Mouse (Mus musculus): ENCODE measurements around the gene Map1b. TPM values are rescaled to one million over a fixed set of nuclear protein-coding genes. Genes with fewer than 3 reads are reported as not detected.

Gene Map1b
- polyA plus RNA-seq, 1 experiment: not detected

DNA sequence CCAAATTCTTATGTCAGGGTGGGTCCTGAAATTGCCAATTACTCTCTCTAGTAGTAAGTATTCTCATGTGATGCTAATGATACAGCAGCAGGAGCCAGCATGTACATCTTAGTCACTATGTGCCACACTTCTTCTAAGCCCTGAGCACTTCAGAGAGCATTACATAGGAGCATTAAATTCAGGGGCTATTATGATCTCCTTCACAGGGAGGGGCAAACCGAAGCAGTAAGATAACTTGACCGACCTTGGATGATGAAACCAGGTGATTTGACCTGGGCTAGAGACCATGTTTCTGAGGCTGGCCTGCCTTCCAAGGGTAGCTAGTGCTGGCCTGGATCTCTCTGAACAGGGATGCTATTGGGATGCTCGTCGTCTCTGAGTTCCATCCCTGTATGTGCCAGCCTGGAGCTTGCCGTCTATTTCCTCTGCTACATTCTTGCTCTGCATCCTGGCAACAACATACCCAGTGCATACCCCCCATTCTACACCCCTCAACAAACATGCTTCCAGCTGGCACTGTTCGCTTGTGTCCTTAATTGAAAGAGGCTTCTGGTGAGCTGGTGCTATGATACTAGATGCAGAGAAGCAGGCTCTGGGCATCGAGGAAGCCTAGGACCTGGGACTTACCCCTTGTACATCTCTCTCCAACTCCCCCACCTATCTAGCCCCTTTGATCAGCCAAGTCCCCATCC, 72.7 kb downstream of the Map1b start:
- Histone ChIP-seq H3K9me3 (peaks cover 7% of the 10 kb centered on the region), H3K27me3 (replicated peaks) (peaks cover 34% of the 10 kb centered on the region), H3K4me1 (peaks cover 7% of the 10 kb centered on the region), H3K36me3 (replicated peaks; ENCODE audit: low read length) (no peaks in the 10 kb centered on the region), H3K4me3 (replicated peaks) (no peak overlapping the region)
- TF ChIP-seq FLI1 (IDR thresholded peaks at IDR 0.05; ENCODE audit: low read length) (no peak), GATA1 (IDR thresholded peaks at IDR 0.05; ENCODE audit: borderline replicate concordance, low read length) (no peak)

DNA sequence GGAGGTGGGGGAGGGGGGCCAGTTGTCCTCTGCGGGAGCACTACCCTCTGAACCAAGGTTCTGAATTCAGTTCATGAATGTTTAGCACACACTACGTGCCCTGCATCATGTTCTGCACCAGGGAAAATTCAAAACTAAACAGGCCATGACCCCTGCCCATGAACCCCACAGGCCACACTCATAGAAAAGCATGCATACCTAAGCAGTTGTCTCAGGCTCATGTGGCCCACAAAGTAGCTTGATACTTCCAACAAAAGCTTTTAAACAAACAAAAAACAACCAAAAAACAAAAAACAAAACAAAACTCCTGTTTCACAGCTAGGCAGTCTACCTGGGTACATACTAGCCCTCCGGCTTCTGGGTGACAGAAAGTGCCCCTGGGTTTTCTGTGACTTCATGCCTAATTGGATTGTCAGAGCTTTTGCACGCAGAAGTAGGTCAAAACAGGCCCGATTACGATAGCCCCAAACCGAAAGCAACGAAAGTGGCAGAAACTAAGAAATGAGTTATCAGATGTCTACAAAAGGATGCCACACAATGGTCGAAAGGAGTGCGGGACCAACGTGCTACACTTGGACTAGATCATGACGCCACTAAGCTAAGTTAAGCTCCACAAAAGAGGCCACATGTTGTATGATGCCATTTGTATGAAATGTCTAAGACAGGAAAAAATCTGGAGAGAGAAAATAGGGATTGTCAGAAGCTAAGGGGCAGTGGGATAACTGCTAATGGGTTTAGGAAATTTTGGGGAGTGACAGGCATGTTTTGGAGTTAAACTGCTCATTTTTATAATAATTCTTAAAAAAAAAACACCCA, 73.7 kb downstream of the Map1b start:
- peaks cover 34% of the 10 kb centered on the region for H3K27me3 ChIP-seq (replicated peaks)
- H3K4me1 ChIP-seq: peaks cover 7% of the 10 kb centered on the region
- no peaks in the 10 kb centered on the region for H3K36me3 ChIP-seq (replicated peaks; ENCODE audit: low read length)
- no peak for TF ChIP-seq GATA1 (IDR thresholded peaks at IDR 0.05; ENCODE audit: borderline replicate concordance, low read length)
- no peak for TF ChIP-seq FLI1 (IDR thresholded peaks at IDR 0.05; ENCODE audit: low read length)
- H3K4me3 ChIP-seq (replicated peaks): no peak overlapping the region
- peaks cover 7% of the 10 kb centered on the region for H3K9me3 ChIP-seq

DNA sequence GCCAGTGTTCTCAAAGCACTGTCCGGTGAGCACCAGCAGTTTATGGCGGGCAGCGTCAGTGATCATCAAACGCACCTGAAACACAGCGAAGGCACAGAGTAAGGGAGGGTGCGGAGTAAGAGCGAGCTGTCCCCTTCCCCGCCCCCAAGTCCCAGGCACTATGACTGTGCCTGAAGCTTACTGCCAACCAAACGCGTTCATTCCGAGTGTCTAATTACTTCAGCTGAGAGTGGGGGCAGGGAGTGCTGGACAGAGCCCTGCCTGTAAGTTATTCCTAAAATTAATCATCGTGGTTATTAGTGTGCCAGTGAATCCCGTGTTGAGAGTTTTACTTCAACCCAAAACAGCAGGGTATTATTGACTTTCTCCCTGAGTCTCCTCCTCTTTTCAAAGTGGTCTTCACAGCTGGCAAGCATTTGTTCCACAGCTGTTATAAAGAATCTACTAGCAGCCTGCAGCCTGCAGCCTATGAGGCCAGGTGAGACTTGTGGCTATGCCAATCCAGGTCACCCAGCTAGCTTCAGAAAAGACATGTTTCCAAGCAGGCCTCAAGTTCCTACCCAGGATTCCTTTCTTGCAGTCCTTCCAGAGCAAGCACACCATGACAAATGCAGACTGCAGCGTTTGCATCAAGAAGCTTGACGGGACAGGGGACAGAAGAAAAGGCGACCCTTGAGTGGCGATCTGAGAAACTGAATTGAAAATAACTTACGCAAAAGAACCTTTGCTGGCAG, 74.5 kb downstream of the Map1b start:
- peaks cover under 1% of the 10 kb centered on the region; the same call in 1 of the 2 replicates for H3K9me3 ChIP-seq
- H3K4me1 ChIP-seq: peaks cover 7% of the 10 kb centered on the region
- TF ChIP-seq GATA1 (IDR thresholded peaks at IDR 0.05; ENCODE audit: borderline replicate concordance, low read length) (no peak), FLI1 (IDR thresholded peaks at IDR 0.05; ENCODE audit: low read length) (no peak)
- no peak overlapping the region for H3K4me3 ChIP-seq (replicated peaks)
- no peaks in the 10 kb centered on the region for H3K36me3 ChIP-seq (replicated peaks; ENCODE audit: low read length)
- peaks cover 26% of the 10 kb centered on the region for H3K27me3 ChIP-seq (replicated peaks)

DNA sequence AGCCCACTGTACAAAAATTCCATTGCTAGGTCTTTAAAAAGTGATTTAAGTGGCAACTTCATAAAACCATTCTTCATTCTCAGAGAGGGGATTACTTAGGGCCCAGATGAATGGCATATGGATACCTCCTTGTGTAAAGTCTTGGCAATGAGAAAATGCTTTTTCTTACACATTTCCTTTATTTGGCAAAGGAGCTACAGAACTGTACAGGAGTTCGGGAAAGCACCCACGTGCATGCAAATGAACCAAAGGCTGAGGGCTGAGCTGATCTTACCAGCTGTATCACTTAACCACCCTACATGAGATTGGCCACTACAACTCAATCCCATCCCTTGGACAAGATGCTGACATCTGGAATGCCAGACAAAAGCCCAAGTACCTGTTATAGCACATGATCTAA, 76.1 kb downstream of the Map1b start:
- Histone ChIP-seq H3K9me3 (peaks cover 3% of the 10 kb centered on the region; the same call in 1 of the 2 replicates), H3K4me1 (peaks cover 7% of the 10 kb centered on the region), H3K36me3 (replicated peaks; ENCODE audit: low read length) (no peaks in the 10 kb centered on the region), H3K4me3 (replicated peaks) (no peak overlapping the region), H3K27me3 (replicated peaks) (peaks cover 24% of the 10 kb centered on the region)
- TF ChIP-seq GATA1 (IDR thresholded peaks at IDR 0.05; ENCODE audit: borderline replicate concordance, low read length) (no peak), FLI1 (IDR thresholded peaks at IDR 0.05; ENCODE audit: low read length) (no peak)

DNA sequence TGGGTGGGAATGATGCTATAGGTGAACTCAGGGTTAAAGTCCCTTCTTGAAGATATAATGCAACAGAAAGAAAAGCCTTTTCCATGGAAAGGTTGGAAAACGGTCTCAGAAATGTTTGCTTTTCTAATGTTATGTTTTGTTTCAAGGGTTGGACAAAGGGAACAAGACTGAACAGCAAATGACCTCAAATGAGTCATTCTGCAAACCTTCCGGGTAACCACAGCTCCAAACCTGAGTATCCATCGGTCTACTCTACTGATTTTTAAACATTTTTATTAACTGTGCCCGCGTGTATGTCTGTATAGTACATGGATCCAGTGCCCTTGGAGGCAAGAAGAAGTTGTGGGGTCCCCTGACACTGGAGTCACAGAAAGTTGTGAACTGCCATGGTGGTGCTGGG, 77.0 kb downstream of the Map1b start:
- Histone ChIP-seq H3K4me3 (replicated peaks) (no peak overlapping the region), H3K36me3 (replicated peaks; ENCODE audit: low read length) (no peaks in the 10 kb centered on the region), H3K27me3 (replicated peaks) (peaks cover 22% of the 10 kb centered on the region), H3K4me1 (no peaks in the 10 kb centered on the region), H3K9me3 (peaks cover 11% of the 10 kb centered on the region; the same call in 1 of the 2 replicates)
- TF ChIP-seq GATA1 (IDR thresholded peaks at IDR 0.05; ENCODE audit: borderline replicate concordance, low read length): no peak
- TF ChIP-seq FLI1 (IDR thresholded peaks at IDR 0.05; ENCODE audit: low read length): no peak

DNA sequence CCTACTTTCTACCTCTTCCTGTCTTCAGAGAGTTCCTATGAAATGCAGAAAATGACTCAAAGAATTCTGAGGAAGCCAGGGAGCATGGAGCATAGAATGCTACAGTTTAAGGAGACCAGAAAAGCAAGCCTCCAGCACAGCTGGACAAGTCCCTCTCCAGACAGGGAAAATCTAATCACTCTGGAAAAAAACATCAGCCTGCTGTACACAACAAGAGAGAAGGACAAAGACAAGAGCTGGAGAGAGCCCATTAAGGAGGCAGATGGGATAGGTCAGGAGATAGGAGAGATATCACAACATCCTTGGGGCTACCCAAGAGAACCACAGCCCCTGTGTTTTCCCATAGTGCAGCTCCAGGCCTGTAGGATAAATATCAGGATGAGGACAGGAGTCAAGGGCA, 79.3 kb downstream of the Map1b start:
- Histone ChIP-seq H3K4me3 (replicated peaks) (no peak overlapping the region), H3K36me3 (replicated peaks; ENCODE audit: low read length) (no peaks in the 10 kb centered on the region), H3K27me3 (replicated peaks) (peaks cover 24% of the 10 kb centered on the region), H3K9me3 (peaks cover 28% of the 10 kb centered on the region), H3K4me1 (no peaks in the 10 kb centered on the region; the same call in 1 of the 2 replicates)
- no peak for TF ChIP-seq GATA1 (IDR thresholded peaks at IDR 0.05; ENCODE audit: borderline replicate concordance, low read length)

DNA sequence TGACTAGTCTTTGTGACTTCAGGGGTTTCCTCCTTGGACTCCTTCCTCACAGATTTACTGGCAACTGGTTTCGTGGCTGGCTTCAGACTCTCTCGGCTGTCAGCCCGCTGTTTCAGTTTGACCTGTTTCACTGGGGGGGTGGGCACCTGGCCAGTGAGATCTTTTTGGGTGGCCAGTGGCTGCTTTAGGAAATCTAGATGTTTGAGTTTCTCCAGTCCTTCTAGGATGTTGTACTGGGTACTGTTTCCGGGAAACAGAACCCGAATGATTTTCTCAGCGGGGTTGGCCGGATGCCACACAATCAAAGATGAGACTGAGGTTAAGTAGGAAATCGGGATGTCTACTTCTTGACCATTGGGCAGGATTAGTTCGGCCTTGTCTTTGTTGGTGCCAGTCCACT, 81.8 kb downstream of the Map1b start:
- Histone ChIP-seq H3K27me3 (replicated peaks) (peaks cover 26% of the 10 kb centered on the region), H3K4me1 (no peaks in the 10 kb centered on the region; the same call in 1 of the 2 replicates), H3K4me3 (replicated peaks) (no peak overlapping the region), H3K36me3 (replicated peaks; ENCODE audit: low read length) (no peaks in the 10 kb centered on the region), H3K9me3 (peaks cover 45% of the 10 kb centered on the region)
- TF ChIP-seq GATA1 (IDR thresholded peaks at IDR 0.05; ENCODE audit: borderline replicate concordance, low read length): no peak
- TF ChIP-seq FLI1 (IDR thresholded peaks at IDR 0.05; ENCODE audit: low read length): no peak

DNA sequence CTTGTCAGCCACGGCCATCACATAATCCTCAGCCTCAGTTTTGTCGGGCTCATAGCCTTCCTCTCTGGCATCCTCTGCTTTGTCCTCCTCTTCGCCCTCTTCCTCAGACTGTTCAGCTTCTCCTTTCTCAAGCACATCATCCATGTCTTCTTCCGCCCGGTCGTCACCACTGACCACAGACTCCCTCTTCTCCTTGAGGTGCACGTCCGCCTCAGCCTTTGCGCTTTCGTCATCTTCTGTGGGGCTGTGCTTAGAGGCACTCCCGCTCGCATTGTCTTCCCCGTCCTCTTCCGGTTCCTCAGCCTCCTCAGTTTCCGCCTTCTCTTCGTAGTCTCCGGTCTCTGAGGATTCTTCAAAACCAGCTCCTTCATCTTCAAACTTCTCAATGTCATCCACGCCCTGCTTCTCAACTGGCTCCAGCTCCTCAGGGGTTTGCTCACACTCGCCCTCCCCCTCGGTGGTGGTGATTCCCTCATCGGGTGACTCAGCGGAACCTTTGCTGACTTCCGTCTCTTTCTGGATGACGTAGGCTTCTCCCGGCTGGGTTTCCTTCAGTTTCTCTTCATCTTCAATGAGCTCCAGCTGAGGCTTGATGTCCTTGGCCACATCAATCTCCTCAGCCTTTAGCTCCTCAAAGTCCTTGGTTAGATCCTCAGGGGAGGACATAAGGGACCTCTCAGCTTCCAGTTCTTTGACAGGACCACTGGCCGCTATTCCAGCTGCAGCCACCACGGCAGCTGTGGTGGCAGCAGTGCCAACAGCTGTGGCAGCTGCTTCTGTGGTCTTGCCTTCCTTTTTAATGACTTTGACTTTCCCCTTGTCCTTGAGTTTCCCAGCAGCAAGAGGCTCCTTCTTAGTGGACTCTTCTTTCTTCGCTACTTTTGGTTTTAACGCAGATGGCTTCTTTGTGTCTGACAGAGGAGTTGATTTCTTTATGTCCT, 83.0 kb downstream of the Map1b start:
- Histone ChIP-seq H3K36me3 (replicated peaks; ENCODE audit: low read length) (no peaks in the 10 kb centered on the region), H3K4me1 (no peaks in the 10 kb centered on the region; the same call in 1 of the 2 replicates), H3K4me3 (replicated peaks) (no peak overlapping the region), H3K27me3 (replicated peaks) (peaks cover 28% of the 10 kb centered on the region), H3K9me3 (peaks cover 45% of the 10 kb centered on the region)
- TF ChIP-seq GATA1 (IDR thresholded peaks at IDR 0.05; ENCODE audit: borderline replicate concordance, low read length) (no peak), FLI1 (IDR thresholded peaks at IDR 0.05; ENCODE audit: low read length) (no peak)

DNA sequence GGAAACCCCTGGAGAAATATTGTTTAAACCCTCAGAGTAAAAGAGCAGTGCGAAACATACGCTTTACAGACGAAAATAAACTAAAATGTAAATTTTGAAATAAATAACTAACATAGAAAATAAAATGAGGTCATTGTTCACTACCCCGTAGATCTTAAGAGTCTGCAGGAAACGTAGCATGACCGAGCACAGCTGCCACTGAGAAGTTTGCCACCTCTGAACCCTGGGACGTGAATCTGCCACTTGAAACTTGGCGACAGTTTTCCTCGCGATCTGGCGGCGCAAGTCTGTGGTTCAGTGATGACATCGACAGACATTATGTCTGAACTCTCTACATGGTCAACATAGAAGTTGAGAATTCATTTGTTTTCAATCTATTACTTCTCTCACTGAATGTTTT, 92.8 kb downstream of the Map1b start:
- Histone ChIP-seq H3K36me3 (replicated peaks; ENCODE audit: low read length) (peaks cover 6% of the 10 kb centered on the region), H3K4me1 (peaks cover 11% of the 10 kb centered on the region), H3K27me3 (replicated peaks) (peaks cover 11% of the 10 kb centered on the region), H3K4me3 (replicated peaks) (no peak overlapping the region), H3K9me3 (no peaks in the 10 kb centered on the region)
- no peak for TF ChIP-seq GATA1 (IDR thresholded peaks at IDR 0.05; ENCODE audit: borderline replicate concordance, low read length)
- no peak for TF ChIP-seq FLI1 (IDR thresholded peaks at IDR 0.05; ENCODE audit: low read length)
